Mouse (Mus musculus) yolk sac, embryonic 10.5 days (tissue): ENCODE results near the gene Cd200.
"Not testable (repeated sequence)": the region's sequence is repeated elsewhere in the genome, so short reads cannot be mapped to it uniquely, and the experiment has no call there.

Source experiments
- DNase-seq: peaks from one replicate; pipeline ENCODE4 v3.0.0-alpha.2; 2017; ENCODE audit warnings: low spot score

Gene Cd200

DNA sequence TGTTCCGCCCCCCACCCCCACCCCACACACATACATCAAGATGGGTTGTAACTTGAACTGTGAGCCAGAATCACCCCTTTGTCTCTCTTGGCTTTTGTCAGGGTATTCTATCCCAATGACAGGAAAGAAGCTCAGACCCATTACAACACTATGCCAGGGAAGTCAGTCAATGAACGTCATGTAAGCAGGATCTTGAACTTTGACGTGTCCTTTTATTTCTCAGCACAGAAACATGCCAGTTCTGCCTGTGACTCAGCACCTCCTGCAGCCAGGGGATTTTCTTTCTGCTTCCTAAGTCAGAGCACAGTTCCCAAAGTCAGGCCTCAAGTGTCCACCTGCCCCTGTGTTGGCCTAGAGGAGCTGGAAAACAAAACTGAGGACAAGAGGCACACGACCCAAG lies 31.5 kb downstream of the Cd200 start:
- no peak for DNase-seq

DNA sequence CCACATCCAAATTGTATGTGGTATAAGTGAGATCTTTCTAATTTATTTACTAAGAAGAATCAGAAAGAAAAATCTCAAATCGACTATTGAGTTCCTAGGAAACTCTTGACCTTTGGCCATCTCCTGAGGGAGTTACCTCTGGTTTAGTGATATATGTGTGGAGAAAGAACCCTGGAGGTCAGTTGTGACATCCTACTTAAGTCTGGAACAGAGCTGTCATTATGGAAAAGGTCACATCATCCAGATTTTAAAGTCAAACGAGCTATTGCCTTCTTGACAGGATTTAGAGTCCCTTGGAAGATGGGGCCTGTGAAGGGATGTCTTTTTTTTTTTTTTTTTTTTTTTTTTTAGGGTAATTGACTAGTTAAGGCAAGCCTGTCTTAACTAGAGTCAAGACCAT lies 32.0 kb downstream of the Cd200 start:
- DNase-seq = no peak

DNA sequence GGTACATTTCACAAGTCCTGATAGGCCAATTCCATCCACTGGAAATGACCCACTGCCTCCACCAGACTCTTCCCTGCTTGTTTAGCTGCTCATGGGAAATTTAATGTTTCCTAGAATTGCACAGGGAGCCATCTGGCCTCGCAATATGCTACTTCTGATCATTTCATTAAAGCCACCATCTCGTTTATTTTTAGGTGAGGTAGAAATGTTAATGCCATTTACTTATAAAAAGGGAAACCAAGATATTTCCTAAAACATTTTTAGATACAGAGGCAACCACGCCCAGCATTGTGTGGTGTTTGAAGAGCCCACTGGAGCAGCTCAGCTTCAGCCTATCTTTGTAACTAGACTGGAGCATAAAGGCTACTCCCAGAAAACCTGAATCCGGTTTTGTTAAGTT lies 32.6 kb downstream of the Cd200 start:
- DNase-seq = no peak

DNA sequence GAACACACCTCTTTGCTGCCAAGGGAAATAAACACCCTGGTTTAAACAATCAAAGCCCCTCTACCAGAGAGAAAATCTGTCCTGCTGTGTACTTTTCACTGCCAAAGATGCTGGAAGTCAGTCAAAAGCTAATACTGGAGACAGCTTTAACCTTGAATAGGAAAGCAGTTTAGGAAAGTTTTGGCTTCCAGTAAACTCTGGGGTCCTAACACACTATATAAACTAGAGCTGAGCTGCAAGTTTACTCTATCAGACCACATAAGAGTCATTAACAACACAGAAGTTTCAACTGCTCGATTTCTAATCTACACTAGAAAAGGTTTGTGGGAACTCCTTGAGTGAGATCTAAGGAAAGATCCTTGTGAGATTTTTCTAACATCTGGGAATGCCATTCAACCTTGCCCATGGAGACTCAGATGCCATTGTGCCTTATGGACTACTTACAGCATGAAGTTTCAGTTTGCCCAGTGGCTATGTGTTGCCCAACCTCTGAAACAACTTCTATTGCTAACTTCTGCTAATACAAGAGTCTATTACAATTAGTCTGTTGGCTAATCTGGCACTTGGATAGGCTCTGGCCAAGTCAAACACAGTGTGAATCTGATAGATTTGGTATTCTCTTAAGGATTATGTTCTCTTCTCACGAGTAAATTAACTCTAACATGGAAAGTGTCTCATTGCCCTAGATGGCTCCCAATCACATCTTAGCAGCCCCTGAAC lies 33.2 kb downstream of the Cd200 start:
- no peak for DNase-seq

DNA sequence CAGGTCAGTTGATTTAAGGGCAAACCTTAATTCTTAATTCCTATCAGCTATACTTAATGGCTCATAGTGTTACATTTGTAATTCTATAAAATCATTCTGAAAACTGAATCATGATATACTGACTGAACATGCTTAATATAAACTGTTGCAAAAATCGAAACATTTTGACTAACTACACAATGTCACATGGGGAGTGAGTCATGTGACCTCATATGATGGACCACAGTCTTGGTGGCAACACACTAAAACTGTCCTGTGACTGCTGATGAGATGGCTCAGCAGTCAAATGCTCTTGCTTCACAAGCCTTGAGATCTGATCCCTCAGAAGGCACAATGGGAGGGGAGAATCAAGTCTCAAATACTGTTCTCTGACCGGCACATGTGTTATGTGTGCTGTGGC lies 34.8 kb downstream of the Cd200 start:
- DNase-seq = no peak

DNA sequence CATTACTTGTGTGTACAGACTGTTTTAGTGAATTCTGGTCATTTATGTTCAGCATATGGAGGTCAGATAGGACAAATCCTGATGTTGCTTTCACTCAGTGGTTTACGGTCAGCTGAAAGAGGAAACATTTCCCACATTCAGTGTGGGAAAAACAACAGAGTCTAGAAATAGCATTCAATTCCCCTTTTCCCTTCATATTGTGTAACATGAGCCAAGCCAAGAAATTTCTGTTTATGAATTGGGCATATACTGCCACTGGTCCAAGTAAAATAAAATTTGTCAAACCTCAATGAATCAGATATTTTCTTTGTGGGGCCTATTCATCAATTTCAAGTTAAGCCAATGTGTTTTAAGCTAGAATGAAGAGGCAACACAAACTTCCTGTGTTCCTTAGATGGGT lies 37.8 kb downstream of the Cd200 start:
- no peak for DNase-seq

- DNase-seq = no peak
These were observed 39.4 kb downstream of the Cd200 start for GRCm38 (mm10) chr16:45369285-45369965.

DNA sequence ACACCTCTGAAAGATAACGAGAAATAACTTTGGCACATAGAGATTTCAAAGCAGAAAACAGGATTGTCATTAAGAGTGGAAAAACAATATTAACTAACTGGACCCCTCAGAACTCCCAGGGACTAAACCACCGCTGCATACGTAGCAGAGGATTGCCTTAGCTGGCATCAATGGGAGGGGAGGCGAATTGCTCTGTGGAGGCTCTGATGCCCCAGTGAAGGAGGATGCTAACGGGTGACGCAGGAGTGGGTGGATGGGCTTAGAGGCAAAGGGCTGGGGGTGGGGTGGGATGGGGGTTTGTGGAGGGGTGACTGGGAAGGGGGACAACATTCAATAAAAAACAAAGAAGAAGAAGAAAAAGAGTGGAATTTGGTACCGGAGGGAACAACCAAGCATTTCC lies 42.7 kb downstream of the Cd200 start:
- no peak for DNase-seq

GRCm38 (mm10) chr16:45365353-45365752 lies 43.5 kb downstream of the Cd200 start:
- DNase-seq = peak; percentile 68

DNA sequence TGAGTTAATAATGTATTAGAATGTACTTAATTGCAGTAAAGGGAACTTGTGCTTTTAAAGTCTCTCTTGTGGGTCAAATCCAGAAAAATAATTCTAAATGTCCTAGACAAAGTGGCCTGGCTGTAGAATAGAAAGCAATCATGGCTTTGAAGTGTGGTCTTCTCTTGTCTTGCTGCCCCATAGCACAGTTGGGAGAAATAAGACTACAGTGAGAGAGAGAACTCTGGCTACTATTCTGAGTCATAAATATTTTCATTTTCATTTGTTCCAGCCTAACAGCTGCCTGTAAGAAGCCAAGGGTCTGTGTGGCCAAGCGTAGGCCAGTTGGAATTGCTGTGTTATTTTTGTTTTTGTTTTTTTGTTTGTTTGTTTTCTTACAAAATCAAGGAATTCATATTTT lies 44.2 kb downstream of the Cd200 start:
- no peak for DNase-seq

GRCm38 (mm10) chr16:45363480-45364045 lies 45.3 kb downstream of the Cd200 start:
- DNase-seq = no peak

- DNase-seq = no peak
These were observed 47.4 kb downstream of the Cd200 start for GRCm38 (mm10) chr16:45361450-45361849.

DNA sequence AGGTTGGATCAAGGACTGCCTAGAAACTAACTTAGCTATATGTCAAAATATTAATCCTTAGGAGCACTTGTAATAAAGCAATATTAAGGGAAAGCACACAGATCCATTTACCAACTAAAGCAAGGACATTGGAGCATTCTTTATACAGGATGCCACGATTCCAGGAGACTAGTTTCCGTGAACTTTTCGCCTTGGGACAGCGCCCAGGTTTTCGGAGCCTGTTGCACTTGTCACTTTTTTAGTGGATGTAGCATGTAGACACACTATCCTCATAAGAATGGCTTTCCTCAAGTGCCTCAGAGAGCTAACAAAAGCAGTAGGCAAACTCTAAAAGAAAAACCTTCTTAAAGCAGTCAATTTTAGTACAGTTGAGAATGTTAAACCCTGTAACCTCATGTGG lies 50.4 kb downstream of the Cd200 start:
- DNase-seq = not testable (repeated sequence)

GRCm38 (mm10) chr16:45357134-45357533 lies 51.7 kb downstream of the Cd200 start:
- no peak for DNase-seq

DNA sequence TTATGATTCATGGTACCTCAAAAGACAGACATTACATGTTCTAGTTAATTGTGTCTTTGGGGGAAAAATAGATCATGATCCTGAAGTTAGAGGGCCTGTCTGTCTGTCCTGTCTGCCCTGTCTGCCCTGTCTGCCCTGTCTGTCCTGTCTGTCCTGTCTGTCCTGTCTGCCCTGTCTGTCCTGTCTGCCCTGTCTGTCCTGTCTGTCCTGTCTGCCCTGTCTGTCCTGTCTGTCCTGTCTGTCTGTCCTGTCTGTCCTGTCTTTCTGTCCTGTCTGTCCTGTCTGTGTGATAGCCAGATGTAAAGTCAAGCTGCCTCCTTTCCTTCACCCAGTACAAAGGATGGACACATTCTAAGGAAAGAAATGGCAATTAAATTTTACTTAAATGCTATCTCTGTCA lies 56.0 kb downstream of the Cd200 start:
- peak; percentile 58 for DNase-seq

DNA sequence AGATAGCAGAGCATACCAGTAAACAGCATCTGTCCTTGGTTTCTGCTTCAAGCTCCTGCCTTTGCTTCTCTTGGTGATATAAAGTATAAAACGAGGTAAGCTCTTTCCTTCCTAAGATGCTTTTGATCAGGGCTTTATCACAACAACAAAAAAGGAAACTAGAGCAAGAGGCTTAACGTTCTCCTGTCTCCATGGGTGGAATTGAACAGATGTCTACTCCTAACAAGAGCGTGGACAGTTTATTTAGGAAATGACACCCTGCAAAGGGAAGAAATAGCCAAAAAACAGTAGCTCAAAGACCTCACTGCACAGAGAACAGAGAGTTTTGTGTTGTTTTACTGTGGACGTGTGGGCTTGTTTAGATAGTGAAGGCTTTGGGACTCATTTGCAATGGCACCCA lies 58.1 kb downstream of the Cd200 start:
- no peak for DNase-seq

GRCm38 (mm10) chr16:45349523-45350298 lies 59.1 kb downstream of the Cd200 start:
- no peak for DNase-seq

DNA sequence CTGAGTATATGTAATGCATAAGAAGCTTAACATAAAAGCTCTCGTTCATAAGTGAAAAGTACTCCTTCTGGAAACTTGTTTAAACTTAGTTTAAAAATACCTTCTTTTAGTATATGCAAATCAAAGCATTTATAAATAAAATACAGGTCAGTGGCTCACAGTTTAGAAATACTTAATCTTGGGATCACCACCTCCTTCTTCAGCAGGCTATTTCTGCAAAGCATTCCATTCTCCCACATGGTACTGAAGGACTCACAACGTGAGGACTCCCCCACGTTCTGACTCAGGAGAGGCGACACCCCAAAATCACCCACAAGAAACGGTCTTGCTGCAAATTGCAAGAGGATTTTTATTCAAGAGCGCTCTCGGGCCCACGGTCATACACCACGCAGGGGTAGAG lies 60.6 kb downstream of the Cd200 start:
- DNase-seq = not testable (repeated sequence)

DNA sequence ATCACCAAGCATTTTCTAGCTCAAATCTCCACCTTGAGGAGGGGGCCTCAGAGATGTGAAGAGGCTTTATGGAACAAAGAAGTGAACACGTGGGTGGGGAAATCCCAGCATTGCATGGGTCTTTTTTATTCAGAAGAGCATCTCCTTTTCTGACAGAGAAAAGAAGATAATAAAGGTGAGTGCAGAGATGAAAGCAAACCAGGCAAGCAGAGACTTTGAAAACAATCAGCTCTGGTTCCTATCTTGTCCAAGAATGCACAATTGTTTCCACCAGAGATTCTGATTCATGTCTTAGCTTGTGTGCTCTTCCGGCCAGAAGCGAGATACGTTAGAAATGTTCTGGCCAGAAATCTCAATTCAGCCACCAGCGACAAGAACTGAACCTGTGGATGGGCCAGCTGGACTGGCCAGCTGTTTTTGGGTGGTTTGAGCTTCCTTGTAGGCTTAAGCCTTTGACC lies 61.9 kb downstream of the Cd200 start:
- DNase-seq = no peak

- DNase-seq = no peak
These were observed 62.5 kb downstream of the Cd200 start for GRCm38 (mm10) chr16:45346367-45346766.

GRCm38 (mm10) chr16:45344879-45345278 lies 64.0 kb downstream of the Cd200 start:
- DNase-seq = no peak

DNA sequence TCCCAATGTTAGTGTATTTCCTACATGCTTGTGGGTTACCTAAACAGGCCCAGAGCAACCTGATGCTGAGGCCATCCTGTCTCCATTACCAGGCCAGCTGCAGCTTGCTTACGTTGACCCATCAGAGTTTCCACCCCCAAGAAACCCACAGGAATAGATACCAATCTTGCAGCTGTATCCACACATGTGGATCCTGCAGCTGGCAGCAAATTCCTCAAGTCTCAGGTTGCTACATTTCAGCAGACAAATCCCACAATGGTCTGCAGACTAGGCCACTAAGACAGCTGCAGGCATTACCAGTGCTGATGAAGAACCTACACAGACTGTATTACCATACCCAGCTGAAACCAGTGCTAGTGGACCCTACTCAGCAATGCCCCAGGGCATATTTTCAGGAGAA lies 72.4 kb downstream of the Cd200 start:
- DNase-seq = no peak

DNA sequence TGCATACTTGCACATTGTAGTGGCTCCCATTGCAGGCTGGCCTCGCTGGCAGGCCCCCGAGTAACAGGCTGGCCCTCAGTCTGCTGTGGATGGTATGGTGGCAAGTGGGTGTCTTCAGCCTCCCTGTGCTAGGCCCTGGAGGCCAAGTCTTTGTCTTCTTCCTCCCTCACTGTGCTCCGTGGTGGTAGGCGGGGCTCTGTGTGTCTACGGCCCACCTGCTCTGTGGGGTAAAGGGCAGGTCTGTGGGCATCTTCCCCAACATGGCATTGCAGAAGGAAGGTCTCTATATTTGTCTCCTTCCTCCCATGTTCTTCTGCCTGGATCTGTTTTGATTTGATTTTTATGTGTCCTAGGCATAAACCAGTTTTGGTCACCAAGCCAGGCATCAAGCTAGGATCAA lies 74.0 kb downstream of the Cd200 start:
- DNase-seq = no peak
